Mouse (Mus musculus) left cerebral cortex, postnatal 36 days (tissue): ENCODE data around the gene Rab20. TPM values are rescaled to one million over a fixed set of nuclear protein-coding genes. Genes with fewer than 3 reads are reported as not detected.

Source experiments
- DNase-seq, 2 experiments: peaks; one replicate each; pipeline ENCODE4 v3.0.0; 2021 to 2022; ENCODE audit warnings: low spot score in 2 of 2, mixed read lengths in 1 of 2
- intact Hi-C: fragments of 180-260 bp; cut with DNase I; formaldehyde crosslinking; loops from one replicate; pipeline ENCODE4 v1.15.1; 2025
- total RNA-seq, 2 experiments: library from RNA; stranded (reverse); gene quantifications; 2 replicates each; pipeline ENCODE4 v1.2.3; 2021

The Rab20 gene
- total RNA-seq, 2 experiments from 2014 or later = 0.30 TPM; not detected in 1

- no peak for DNase-seq
- intact Hi-C loops = no loop called here
Measured at GRCm38 (mm10) chr8:11460934-11461333, 17.6 kb downstream of the Rab20 start.

GRCm38 (mm10) chr8:11459016-11459415 is 19.5 kb downstream of the Rab20 start:
- intact Hi-C loops = no loop called here
- no peak for DNase-seq

- intact Hi-C loops = no loop called here
- DNase-seq = no peak
Measured at GRCm38 (mm10) chr8:11457981-11458836, 20.3 kb downstream of the Rab20 start.

GRCm38 (mm10) chr8:11457278-11457677 is 21.2 kb downstream of the Rab20 start:
- DNase-seq = no peak
- intact Hi-C loops = no loop called here

GRCm38 (mm10) chr8:11454228-11454627 is 24.3 kb downstream of the Rab20 start:
- no peak for DNase-seq
- intact Hi-C loops = no loop called here

DNA sequence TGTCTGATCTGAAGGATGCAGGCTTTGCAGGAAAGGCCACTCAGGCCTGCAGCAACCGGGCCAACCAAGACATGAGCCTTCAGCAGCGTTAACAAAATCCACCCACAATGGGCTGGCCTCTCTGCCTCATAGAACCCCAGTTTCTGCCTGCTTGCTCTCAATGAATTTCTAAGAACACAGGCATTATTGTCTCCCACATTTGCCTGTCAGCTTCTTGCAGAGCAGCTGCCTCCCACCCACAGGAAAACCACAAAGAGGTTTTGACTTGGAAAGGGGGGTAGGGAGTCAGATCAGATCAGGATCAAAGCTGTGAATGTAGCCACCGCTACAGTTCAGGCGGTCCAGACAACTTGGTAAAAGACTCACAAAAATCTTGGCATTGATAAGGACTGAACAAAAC is 25.5 kb downstream of the Rab20 start:
- DNase-seq = no peak
- intact Hi-C loops = no loop called here

DNA sequence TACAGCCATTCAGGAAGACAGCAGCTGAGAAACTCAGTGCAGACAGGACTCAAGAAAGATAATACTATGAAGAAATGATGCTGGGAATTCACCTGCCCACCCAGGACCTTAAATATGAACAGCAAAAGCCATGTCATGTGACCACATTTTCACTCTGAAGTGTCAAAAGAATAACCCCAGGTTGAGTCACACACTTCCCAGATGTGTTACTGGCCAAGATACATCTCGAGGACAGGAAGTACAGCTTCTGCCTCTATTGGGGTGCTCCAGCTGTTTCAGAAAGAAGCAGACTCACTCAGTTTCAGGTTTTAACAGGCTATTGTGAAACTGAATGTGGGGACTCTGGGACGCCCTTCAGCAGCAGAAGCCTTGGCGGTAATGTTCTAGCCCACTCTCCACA is 26.0 kb downstream of the Rab20 start:
- intact Hi-C loops = no loop called here
- DNase-seq = no peak

GRCm38 (mm10) chr8:11452152-11452551 is 26.4 kb downstream of the Rab20 start:
- no peak for DNase-seq
- intact Hi-C loops = no loop called here

DNA sequence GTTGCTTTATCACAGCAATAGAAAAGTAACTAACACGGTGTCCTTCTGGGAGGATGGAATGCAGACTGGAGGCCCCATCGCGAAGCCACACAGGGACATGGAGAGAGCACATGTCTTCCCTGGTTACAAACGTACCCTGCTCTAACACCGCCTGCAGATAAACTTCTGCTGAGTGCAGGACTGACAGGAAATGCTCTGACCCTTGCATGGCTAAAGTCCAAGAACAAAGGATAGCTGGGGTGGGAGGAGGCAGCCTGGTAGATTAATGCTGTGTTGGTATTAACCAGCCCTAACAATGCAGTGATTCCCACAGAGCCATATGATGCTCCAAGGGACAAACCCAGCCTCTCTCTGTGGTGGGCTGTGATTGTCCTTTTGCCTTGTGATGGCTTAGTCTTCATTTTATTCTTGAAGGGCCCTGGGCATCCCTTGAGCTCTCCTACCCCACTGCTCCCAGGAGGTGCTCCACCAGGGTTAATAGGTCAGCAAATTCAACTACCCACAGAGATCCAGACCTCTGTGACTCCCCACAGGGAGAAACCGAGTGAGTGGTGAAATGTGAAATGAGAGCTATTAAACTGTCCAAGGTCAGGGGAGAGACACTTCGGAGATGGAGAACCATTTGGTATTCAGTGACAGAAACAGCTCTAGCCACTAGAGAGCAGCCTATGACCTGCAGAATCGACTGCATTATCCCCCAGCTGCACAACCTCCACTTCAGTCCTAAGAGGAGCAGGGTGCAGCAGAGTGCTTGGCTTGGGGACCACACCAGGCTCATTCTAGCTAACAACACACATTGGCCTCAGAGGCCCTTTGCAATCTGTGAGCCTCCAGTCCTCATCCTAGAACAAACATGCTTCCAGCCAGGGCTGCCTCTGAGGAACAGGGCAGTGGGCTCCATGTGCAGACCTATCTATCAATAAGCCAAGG is 28.1 kb downstream of the Rab20 start:
- no peak for DNase-seq
- intact Hi-C loops = loop anchor here (2.0 kb wide), 1 partner anchor 36 kb away; no protein-coding TSS in a partner anchor

GRCm38 (mm10) chr8:11447910-11448570 is 30.5 kb downstream of the Rab20 start:
- DNase-seq = no peak
- intact Hi-C loops = no loop called here

GRCm38 (mm10) chr8:11445790-11446189 is 32.7 kb downstream of the Rab20 start:
- DNase-seq = no peak
- intact Hi-C loops = no loop called here

DNA sequence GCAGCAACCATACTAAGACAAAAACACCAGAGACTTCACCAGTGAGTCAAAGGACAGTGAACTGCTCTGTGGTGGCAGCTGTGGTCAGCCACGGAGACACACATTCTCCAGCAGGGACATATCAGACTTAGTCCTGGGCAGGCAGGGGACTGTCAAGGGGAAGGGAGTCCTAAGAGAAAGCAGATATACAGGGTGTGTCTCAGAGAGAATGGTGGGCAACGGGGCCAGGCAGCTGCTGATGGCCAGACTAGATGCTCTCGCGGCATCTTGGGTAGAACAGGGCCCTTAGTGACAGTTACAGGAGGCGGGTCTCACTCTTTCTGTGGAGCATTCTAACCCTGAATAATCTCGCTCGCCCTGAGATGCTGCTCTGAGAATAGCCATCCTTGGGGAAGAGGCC is 34.3 kb downstream of the Rab20 start:
- DNase-seq = no peak
- intact Hi-C loops = no loop called here

DNA sequence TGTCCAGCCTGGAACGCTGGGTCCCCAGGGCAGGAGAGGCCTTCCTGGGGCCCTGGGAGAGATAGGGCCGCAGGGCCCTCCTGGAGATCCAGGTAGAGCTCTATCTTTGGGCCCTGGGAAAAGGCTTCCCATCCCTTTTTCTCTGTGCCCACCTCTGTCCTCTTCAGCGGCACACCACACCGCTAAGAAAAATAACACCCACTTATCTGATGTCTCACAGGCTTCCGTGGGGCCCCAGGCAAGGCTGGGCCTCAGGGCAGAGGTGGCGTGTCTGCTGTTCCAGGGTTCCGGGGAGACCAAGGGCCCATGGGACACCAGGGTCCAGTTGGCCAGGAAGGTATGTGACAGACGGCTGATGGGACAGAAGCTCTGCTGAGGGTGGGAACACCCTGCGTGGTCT is 34.9 kb downstream of the Rab20 start:
- DNase-seq = no peak
- intact Hi-C loops = no loop called here

- intact Hi-C loops = no loop called here
- no peak for DNase-seq
Measured at GRCm38 (mm10) chr8:11441291-11441690, 37.2 kb downstream of the Rab20 start.

GRCm38 (mm10) chr8:11437862-11438261 is 40.6 kb downstream of the Rab20 start:
- DNase-seq = peak; percentile 58 to 76
- intact Hi-C loops = no loop called here

DNA sequence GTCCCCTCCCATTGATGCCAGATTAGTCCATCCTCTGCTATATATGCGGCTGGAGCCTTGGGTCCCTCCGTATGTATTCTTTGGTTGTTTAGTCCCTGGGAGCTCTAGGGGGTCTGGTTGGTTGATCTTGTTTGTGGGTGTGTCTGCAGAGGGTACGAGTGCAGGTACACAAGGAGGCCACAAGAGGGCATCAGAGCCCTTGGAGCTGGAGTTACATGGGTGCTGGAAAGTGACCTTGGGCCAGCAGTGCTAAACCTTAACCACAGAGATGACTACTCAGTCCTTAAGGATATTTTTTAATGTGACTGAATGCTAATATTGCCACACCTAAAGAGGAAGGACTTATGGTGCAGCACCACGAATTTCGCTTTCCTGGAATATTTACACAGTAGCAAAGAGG is 47.8 kb downstream of the Rab20 start:
- DNase-seq = no peak
- intact Hi-C loops = loop anchor here (5.0 kb wide), 1 partner anchor 57 kb away; no protein-coding TSS in a partner anchor

DNA sequence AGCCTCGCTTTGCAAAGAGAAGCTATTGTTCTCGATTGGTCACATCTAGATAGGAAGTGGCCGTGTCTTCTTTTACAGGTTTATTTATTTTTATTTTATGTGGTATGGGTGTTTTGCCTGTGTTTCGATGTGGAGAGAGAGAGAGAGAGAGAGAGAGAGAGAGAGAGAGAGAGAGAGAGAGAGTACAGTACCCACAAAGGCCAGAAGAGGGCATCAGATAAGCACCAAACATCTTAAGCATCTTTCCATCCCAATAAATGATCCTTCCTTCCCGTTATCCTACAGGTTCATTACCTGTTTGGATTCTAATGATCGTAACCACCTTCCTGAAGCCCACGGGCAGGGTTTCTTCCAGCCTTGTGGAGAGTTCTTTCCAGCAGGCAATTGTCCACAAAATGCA is 55.4 kb downstream of the Rab20 start:
- intact Hi-C loops = no loop called here
- no peak for DNase-seq

DNA sequence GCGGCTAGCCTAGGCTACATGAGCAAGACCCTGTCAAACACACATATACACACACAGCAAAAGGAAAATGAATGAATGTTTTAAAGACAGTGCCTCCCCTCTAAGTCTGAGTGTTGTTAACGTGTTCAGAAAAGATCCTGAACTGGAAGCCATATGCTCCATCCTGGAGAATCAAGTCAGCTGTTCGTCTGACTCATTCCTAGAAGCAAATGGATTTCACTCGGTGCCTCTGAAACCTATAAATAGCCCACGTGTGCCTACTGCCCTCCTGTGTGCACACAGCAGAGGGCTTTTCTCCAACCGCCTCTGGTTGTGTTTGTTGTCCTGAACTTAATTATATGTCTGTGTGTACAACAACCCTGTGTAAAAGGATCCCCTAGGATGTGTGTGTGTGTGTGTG is 56.5 kb downstream of the Rab20 start:
- DNase-seq = no peak
- intact Hi-C loops = loop anchor here (2.0 kb wide), 1 partner anchor 169 kb away; no protein-coding TSS in a partner anchor

DNA sequence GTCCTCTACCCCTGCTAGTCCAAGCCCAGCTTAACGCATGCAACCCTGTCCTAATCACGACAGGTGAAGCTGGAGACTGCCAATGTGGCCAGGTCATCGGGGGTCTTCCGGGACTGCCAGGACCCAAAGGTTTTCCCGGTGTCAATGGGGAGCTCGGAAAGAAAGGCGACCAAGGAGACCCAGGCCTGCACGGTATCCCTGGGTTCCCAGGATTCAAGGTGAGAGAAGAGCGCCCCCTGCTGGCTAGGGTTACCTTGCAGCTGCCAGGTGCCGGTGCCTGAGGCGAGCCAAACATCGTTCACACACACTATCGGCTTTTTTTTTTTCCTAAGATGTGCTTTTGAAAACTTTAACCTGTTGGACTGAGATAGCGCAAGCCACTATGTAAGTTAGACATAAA is 57.4 kb downstream of the Rab20 start:
- intact Hi-C loops = loop anchor here (2.0 kb wide), 1 partner anchor 168 kb away; no protein-coding TSS in a partner anchor
- DNase-seq = no peak

DNA sequence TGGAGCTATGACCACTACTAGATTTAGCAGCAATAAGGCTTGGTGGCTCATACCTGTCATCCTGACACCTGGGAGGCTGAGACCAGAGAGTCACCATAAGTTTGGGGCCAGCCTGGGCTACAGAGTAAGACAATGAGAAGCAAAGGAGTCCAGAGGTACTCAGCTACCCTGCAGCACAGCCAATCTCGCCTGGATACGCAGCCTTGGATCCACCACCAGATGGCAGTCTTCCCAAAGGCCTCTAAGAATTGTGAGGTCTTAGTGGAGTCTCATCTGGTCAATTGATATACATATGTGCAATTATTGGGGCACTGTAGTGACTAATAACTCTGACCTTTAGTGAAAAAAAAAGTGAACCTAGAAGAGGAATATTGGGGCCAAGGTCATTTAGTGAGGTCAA is 58.9 kb downstream of the Rab20 start:
- intact Hi-C loops = loop anchor here (2.0 kb wide), 1 partner anchor 167 kb away; no protein-coding TSS in a partner anchor

More for the DNA sequence above, 58.9 kb downstream of the Rab20 start:
- DNase-seq = no peak
